Mouse (Mus musculus) WW6 (cell line): Measurements from ENCODE around the gene Fyn.

Source experiments
- DNase-seq: peaks from one replicate; pipeline ENCODE4 v3.0.0-alpha.2; 2013; ENCODE audit warnings: low read depth, low spot score

The Fyn gene

GRCm38 (mm10) chr10:39379287-39379686, 10.6 kb downstream of the Fyn start:
- DNase-seq: no peak

GRCm38 (mm10) chr10:39379721-39380370, 11.2 kb downstream of the Fyn start:
- DNase-seq: no peak

GRCm38 (mm10) chr10:39385259-39385658, 16.6 kb downstream of the Fyn start:
- no peak for DNase-seq

GRCm38 (mm10) chr10:39386203-39386602, 17.5 kb downstream of the Fyn start:
- DNase-seq: no peak

GRCm38 (mm10) chr10:39387024-39387423, 18.4 kb downstream of the Fyn start:
- DNase-seq: no peak

- no peak for DNase-seq
These were observed 18.9 kb downstream of the Fyn start for GRCm38 (mm10) chr10:39387556-39387955.

GRCm38 (mm10) chr10:39388144-39388543, 19.5 kb downstream of the Fyn start:
- DNase-seq: no peak

GRCm38 (mm10) chr10:39389451-39389891, 20.8 kb downstream of the Fyn start:
- no peak for DNase-seq

GRCm38 (mm10) chr10:39390541-39390940, 21.9 kb downstream of the Fyn start:
- DNase-seq: no peak

GRCm38 (mm10) chr10:39392900-39393483, 24.3 kb downstream of the Fyn start:
- DNase-seq: no peak

- no peak for DNase-seq
These were observed 26.9 kb downstream of the Fyn start for GRCm38 (mm10) chr10:39395544-39395943.

- peak; percentile 11 for DNase-seq
These were observed 30.3 kb downstream of the Fyn start for GRCm38 (mm10) chr10:39398924-39399323.

- no peak for DNase-seq
These were observed 31.5 kb downstream of the Fyn start for GRCm38 (mm10) chr10:39400155-39400554.

- no peak for DNase-seq
These were observed 33.8 kb downstream of the Fyn start for GRCm38 (mm10) chr10:39402487-39402886.

GRCm38 (mm10) chr10:39403706-39404105, 35.1 kb downstream of the Fyn start:
- DNase-seq: no peak

- DNase-seq: no peak
These were observed 35.5 kb downstream of the Fyn start for GRCm38 (mm10) chr10:39404175-39404574.

GRCm38 (mm10) chr10:39405982-39406797, 37.5 kb downstream of the Fyn start:
- DNase-seq: no peak

GRCm38 (mm10) chr10:39406798-39407189, 38.1 kb downstream of the Fyn start:
- DNase-seq: no peak

- no peak for DNase-seq
These were observed 38.9 kb downstream of the Fyn start for GRCm38 (mm10) chr10:39407553-39407952.

GRCm38 (mm10) chr10:39409602-39410001, 40.9 kb downstream of the Fyn start:
- no peak for DNase-seq

- no peak for DNase-seq
These were observed 41.5 kb downstream of the Fyn start for GRCm38 (mm10) chr10:39410151-39410649.

- no peak for DNase-seq
These were observed 43.4 kb downstream of the Fyn start for GRCm38 (mm10) chr10:39411857-39412559.
